Mouse (Mus musculus): Measurements from ENCODE around the gene Otub2.

GRCm38 (mm10) chr12:103391098-103391497, 2.6 kb downstream of the Otub2 start:
- TF ChIP-seq GATA1 (IDR thresholded peaks at IDR 0.05; ENCODE audit: low read depth, low read length) (no peak), GABPA (IDR thresholded peaks at IDR 0.05; ENCODE audit: low read depth, low read length) (no peak), E2F4 (IDR thresholded peaks at IDR 0.05; ENCODE audit: borderline replicate concordance, low read depth, low read length) (no peak), POLR2A (IDR thresholded peaks at IDR 0.05; ENCODE audit: control insufficient read depth in 1 of 2, insufficient read depth in 1 of 2, low read depth in 1 of 2, low read length in 2 of 2, poor library complexity in 1 of 2) (no peak), POLR2AphosphoS5 (IDR thresholded peaks at IDR 0.05; ENCODE audit: borderline replicate concordance, low read depth, low read length) (no peak), ETS1 (IDR thresholded peaks at IDR 0.05; ENCODE audit: low read depth, low read length) (no peak), BHLHE40 (IDR thresholded peaks at IDR 0.05; ENCODE audit: borderline replicate concordance, low read depth, low read length) (no peak), RAD21 (IDR thresholded peaks at IDR 0.05; ENCODE audit: low read depth, low read length) (no peak), CTCF (IDR thresholded peaks at IDR 0.05 in 2 of 3, conservative IDR thresholded peaks at IDR 0.05 in 1 of 3; ENCODE audit: control insufficient read depth in 1 of 3, insufficient read depth in 1 of 3, low read depth in 2 of 3, low read length in 3 of 3, poor library complexity in 1 of 3, severe bottlenecking in 1 of 3) (no peak), MAZ (IDR thresholded peaks at IDR 0.05; ENCODE audit: low read depth, low read length) (no peak), UBTF (IDR thresholded peaks at IDR 0.05; ENCODE audit: borderline replicate concordance, insufficient read depth, low read depth, low read length) (no peak)

Data from MEL (cell line).